Mouse (Mus musculus) kidney, embryonic 16.5 days (tissue): ENCODE data around the gene Cog1. TPM values are rescaled to one million over a fixed set of nuclear protein-coding genes. Genes with fewer than 3 reads are reported as not detected.
A peak's percentile ranks its signal among the peaks of the same experiment; 100 is the strongest.

ENCODE experiments used
- ATAC-seq: fragments of 200-750 bp; cut with Nextera tagmentation; 2 replicates; pipeline ENCODE4 v1.8.0; 2017; ENCODE audit warnings: moderate TSS enrichment; ENCODE audit not compliant: low FRiP score, low TSS enrichment
- H3K27ac ChIP-seq: fragments of 300-500 bp; sonication (generic); 2 replicates; pipeline ENCODE4 v1.5.1; 2014; ENCODE audit warnings: low read length
- H3K27me3 ChIP-seq: fragments of 300-500 bp; sonication (generic); 2 replicates; pipeline ENCODE4 v1.6.1; 2014; ENCODE audit warnings: low read length, control low read depth, mixed read lengths; ENCODE audit not compliant: insufficient read depth
- H3K36me3 ChIP-seq: fragments of 300-500 bp; sonication (generic); 2 replicates; pipeline ENCODE4 v1.6.1; 2014; ENCODE audit warnings: low read length, control low read depth, mixed read lengths; ENCODE audit not compliant: insufficient read depth
- H3K4me1 ChIP-seq: fragments of 300-500 bp; sonication (generic); 2 replicates; pipeline ENCODE4 v1.6.1; 2014; ENCODE audit warnings: low read length, control low read depth, mixed read lengths; ENCODE audit not compliant: insufficient read depth
- H3K4me2 ChIP-seq: fragments of 300-500 bp; sonication (generic); replicated peaks from 2 replicates; pipeline ENCODE4 v1.6.1; 2014; ENCODE audit warnings: low read depth, low read length
- H3K4me3 ChIP-seq: fragments of 300-500 bp; sonication (generic); 2 replicates; pipeline ENCODE4 v1.5.1; 2014; ENCODE audit warnings: mild to moderate bottlenecking, low read length
- H3K9ac ChIP-seq: fragments of 300-500 bp; sonication (generic); replicated peaks from 2 replicates; pipeline ENCODE4 v1.6.1; 2014; ENCODE audit warnings: low read length
- H3K9me3 ChIP-seq: fragments of 300-500 bp; sonication (generic); 2 replicates; pipeline ENCODE4 v1.6.1; 2016; ENCODE audit warnings: low read length, control low read depth
- WGBS: fragments of 180-500 bp; shearing (Covaris S2); extraction: QIAGEN DNeasy Blood & Tissue Kit; methylation state at CpG from one replicate; pipeline ENCODE4 v1.1.7; 2014; 5-methylcytosine and 5-hydroxymethylcytosine counted together
- polyA plus RNA-seq: library from polyadenylated mRNA; unstranded; fragments of >200 nt; fragmentation: Nextera tagmentation; extraction: Ambion mirVana; gene quantifications from 2 replicates; pipeline ENCODE4 v1.2.1, GENCODE M21; 2015

Gene Cog1
- polyA plus RNA-seq, 1 experiment from 2014 or later, result 25.1 TPM

DNA sequence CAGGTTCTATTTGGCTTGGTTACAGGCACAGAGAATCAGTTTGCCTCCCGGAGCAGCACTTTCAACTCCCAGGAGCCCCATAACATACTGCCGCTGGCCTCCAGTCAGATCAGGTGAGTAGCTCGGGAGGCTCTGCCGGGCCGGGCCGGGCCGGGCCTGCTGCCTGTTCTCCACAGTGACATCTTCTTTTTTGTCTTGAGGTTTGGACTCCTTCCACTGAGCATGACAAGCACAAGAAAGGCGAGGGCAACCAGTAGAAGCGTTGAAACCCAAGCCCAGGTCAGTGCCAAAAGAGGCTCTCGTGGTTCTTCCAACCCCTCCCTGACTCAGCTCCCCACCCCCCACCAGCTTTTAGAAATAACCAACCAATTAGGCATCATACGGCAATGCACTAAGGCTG, 12.0 kb downstream of the Cog1 start:
- Histone ChIP-seq H3K9me3 (no peaks in the 10 kb centered on the region), H3K4me2 (no peak overlapping the region), H3K4me3 (no peak overlapping the region), H3K36me3 (peaks cover 75% of the 10 kb centered on the region), H3K4me1 (peaks cover 14% of the 10 kb centered on the region), H3K9ac (no peak overlapping the region), H3K27me3 (no peaks in the 10 kb centered on the region), H3K27ac (no peak overlapping the region)
- 92% methylated on average over 11 of the region's 11 CpGs for WGBS
- no peak for ATAC-seq

DNA sequence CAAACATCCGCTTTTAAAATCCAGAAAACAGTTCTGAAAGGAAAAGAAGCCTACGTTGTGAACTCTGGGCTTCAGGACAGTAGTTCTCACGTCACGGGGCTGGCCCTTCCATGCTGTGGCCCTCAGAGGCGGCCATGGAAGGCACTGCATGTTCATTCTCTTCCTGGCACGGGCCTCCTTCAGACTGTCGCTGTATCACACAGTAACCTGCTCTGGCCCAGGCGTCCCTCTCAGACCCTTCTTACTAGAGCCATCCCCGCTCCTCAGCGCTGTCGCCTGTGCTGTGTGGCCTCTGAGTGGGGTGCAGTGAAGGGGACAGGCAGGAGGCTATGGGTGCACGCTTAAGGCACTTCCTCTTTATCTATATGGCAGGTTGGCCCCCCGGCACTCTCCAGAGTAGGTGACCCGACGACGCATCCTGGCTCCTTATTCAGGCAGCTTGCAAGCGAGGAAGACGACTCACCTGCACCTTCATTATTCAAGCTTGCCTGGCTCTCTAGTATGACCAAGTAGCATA, 12.9 kb downstream of the Cog1 start:
- peaks cover 65% of the 10 kb centered on the region for H3K36me3 ChIP-seq
- no peaks in the 10 kb centered on the region for H3K9me3 ChIP-seq
- no peak overlapping the region for H3K27ac ChIP-seq
- ATAC-seq, result no peak
- 93% methylated on average over 18 of the region's 18 CpGs for WGBS
- no peak overlapping the region for H3K4me2 ChIP-seq
- H3K27me3 ChIP-seq, result no peaks in the 10 kb centered on the region
- H3K9ac ChIP-seq, result no peak overlapping the region
- no peak overlapping the region for H3K4me3 ChIP-seq
- H3K4me1 ChIP-seq, result peaks cover 19% of the 10 kb centered on the region

DNA sequence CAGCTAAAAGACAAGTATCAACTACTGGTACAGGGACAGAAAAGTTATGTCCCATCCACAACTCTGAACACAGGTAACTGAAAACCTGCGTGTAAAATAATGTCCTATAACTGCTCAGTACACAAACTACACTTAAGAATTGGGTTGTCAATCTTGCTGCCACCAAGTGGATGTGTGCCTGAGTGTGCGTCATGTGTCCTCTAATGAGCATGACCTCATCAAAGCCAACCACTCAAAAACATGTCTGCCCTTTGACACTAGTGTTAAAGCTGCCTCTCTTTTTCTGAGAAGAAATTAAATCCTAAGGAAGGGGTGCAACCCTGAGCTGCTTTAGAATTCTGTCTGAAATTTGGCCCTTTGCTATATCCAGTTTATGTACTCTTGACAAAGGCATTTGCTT, 15.3 kb downstream of the Cog1 start:
- Histone ChIP-seq H3K4me2 (no peak overlapping the region), H3K9ac (no peak overlapping the region), H3K36me3 (peaks cover 47% of the 10 kb centered on the region), H3K9me3 (no peaks in the 10 kb centered on the region), H3K4me1 (peaks cover 28% of the 10 kb centered on the region), H3K27me3 (no peaks in the 10 kb centered on the region), H3K27ac (no peak overlapping the region), H3K4me3 (no peak overlapping the region)
- ATAC-seq, result no peak
- WGBS, result 80% methylated on average over 2 of the region's 2 CpGs

DNA sequence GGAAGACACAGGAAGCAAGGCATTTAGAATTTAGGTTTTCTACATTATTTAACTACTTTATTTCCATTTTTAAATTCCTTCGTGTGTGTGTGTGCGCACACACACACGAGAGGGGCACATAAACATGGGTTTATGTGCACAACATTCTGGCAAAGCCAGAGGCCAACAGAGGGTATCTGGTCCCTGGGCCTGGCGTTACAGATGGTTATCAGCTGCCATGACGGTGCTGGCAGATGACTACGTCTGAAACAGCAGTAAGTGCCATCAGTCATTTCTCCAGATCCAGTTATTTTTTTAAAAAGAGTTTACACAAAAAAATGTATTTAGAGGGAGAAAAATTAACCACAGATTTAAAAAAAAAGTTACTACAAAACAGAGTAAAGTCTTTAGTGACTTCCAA, 17.2 kb downstream of the Cog1 start:
- H3K27me3 ChIP-seq, result no peaks in the 10 kb centered on the region
- H3K36me3 ChIP-seq, result peaks cover 31% of the 10 kb centered on the region
- no peak overlapping the region for H3K4me3 ChIP-seq
- WGBS, result 69% methylated on average over 6 of the region's 6 CpGs
- H3K4me1 ChIP-seq, result peaks cover 25% of the 10 kb centered on the region
- H3K9ac ChIP-seq, result no peak overlapping the region
- 0 out of 2 replicates have a peak overlapping the region, but pooled peaks have one; percentile 23 for H3K4me2 ChIP-seq
- no peak for ATAC-seq
- no peaks in the 10 kb centered on the region for H3K9me3 ChIP-seq
- H3K27ac ChIP-seq, result peak overlapping the region; percentile 87

DNA sequence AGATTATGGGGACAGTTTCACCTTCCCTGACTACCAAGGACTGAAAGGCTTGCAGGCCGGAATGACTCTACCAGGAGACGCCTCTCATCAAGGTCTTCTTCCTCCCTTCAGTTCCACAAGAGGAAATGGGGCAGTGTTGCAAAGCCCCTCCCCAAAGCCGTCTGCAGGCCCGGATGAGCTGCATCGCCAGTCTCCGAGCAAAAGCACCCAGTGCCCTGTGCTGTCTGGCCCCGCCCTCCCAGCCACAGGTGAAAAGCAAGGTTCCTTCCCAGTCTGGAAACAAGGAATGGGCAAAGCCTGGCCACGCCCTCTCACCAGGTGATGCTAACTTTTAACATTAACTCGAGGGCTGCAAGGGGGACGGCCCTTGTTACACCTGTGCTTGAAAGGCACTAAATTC, 17.7 kb downstream of the Cog1 start:
- H3K27me3 ChIP-seq, result no peaks in the 10 kb centered on the region
- H3K4me3 ChIP-seq, result no peak overlapping the region
- H3K9ac ChIP-seq, result no peak overlapping the region
- peaks cover 25% of the 10 kb centered on the region for H3K4me1 ChIP-seq
- H3K4me2 ChIP-seq, result peak overlapping the region; percentile 23; the same call in 1 of the 2 replicates
- peak; percentile 72; the same call in 1 of the 2 replicates for ATAC-seq
- peaks cover 28% of the 10 kb centered on the region for H3K36me3 ChIP-seq
- peak overlapping the region; percentile 87 for H3K27ac ChIP-seq
- WGBS, result 37% methylated on average over 10 of the region's 10 CpGs
- H3K9me3 ChIP-seq, result no peaks in the 10 kb centered on the region

DNA sequence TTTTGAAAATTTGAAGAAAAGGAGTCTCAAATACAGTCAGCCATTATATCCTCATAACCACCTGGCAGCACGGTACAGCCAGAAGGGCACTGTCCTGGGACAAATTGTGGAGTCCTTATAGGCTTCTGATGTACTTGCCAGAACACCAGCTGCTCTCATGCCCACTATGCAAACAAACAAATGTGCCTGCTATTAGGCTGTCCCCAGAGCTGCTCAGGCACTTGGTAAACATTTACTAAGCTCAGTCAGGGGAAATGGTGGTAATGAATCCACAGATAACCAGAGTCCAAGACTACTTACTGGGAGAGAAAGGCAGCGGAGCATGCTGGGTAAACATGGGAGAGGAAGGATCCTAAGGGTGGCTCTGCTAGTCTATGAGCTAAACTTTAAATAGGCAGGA, 18.2 kb downstream of the Cog1 start:
- ATAC-seq, result peak; percentile 92
- Histone ChIP-seq H3K4me2 (peak overlapping the region; percentile 23; the same call in 1 of the 2 replicates), H3K9me3 (no peaks in the 10 kb centered on the region), H3K9ac (no peak overlapping the region), H3K27me3 (no peaks in the 10 kb centered on the region), H3K27ac (peak overlapping the region; percentile 87), H3K36me3 (peaks cover 26% of the 10 kb centered on the region), H3K4me1 (peaks cover 25% of the 10 kb centered on the region), H3K4me3 (no peak overlapping the region)
- WGBS, result 51% methylated on average over 2 of the region's 2 CpGs

DNA sequence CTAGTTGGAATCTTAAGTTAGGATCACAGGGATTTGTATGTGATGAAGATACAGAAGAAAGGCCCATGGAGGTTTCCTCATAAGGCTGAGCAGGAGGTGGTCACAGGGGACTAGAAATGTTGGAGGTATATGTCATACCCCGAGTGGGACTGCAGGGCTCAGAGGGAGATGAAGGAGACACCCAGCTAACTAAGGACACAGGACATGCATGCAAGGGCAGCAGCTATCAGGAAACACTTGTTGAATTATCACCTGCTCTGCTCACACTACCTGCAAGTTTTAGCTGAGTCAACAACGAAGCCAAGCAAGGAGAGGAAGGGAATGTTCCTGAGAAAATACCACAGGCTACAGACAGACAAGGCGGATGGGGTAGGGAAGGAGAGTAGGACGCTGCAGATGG, 18.7 kb downstream of the Cog1 start:
- H3K4me1 ChIP-seq, result peaks cover 25% of the 10 kb centered on the region
- H3K4me2 ChIP-seq, result no peak overlapping the region
- no peaks in the 10 kb centered on the region for H3K27me3 ChIP-seq
- no peak overlapping the region for H3K4me3 ChIP-seq
- ATAC-seq, result peak; percentile 35; the same call in 1 of the 2 replicates
- H3K9ac ChIP-seq, result 0 out of 2 replicates have a peak overlapping the region, but pooled peaks have one; percentile 13
- WGBS, result 81% methylated on average over 4 of the region's 4 CpGs
- no peaks in the 10 kb centered on the region for H3K9me3 ChIP-seq
- peak overlapping the region; percentile 87 for H3K27ac ChIP-seq
- peaks cover 24% of the 10 kb centered on the region for H3K36me3 ChIP-seq

DNA sequence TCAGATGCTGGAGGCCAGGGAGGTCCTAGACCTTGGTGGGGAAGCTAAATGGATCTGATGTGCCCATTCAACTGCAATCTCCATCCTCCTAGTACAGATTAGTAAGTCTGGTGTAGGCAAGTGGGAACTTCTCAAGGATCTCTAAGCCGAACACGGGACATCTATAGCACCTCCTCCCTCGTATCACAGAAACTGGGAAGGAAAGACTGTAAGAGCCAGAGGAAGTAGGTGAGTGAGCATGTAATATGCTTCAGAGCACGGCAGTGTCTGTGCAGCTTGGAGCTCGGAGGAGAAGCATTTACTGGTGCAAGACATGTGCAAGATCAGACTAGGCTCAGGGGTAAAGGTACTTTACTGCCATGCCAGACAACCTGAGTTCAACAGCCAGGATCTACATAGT, 19.9 kb downstream of the Cog1 start:
- Histone ChIP-seq H3K9me3 (no peaks in the 10 kb centered on the region), H3K27me3 (no peaks in the 10 kb centered on the region), H3K27ac (no peak overlapping the region), H3K36me3 (peaks cover 28% of the 10 kb centered on the region), H3K4me2 (no peak overlapping the region), H3K9ac (no peak overlapping the region), H3K4me3 (no peak overlapping the region), H3K4me1 (peaks cover 25% of the 10 kb centered on the region)
- no peak for ATAC-seq
- WGBS, result 77% methylated on average over 5 of the region's 5 CpGs

DNA sequence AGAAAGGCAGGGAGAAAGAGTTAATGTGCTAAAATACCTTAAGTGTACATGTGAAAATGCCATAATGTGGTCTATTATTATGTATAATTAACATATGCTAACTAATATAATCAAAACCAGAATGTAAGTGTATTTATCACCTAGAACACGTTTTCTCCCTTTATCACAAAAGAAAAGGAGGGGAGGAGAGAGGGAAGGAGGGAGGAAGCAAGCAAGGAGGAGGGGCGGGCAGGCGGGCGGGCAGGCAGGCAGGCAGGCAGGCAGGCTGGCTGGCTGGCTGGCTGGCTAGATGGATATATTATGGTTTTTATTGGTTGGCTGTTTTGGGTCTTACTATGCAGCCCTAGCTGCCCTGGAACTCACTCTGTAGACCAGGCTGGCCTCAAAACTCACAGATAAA, 20.7 kb downstream of the Cog1 start:
- Histone ChIP-seq H3K36me3 (peaks cover 24% of the 10 kb centered on the region), H3K4me3 (no peak overlapping the region), H3K4me2 (no peak overlapping the region), H3K9me3 (no peaks in the 10 kb centered on the region), H3K27me3 (no peaks in the 10 kb centered on the region), H3K4me1 (peaks cover 25% of the 10 kb centered on the region), H3K27ac (no peak overlapping the region), H3K9ac (no peak overlapping the region)
- ATAC-seq, result no peak
- WGBS, result 81% methylated on average over 4 of the region's 4 CpGs

DNA sequence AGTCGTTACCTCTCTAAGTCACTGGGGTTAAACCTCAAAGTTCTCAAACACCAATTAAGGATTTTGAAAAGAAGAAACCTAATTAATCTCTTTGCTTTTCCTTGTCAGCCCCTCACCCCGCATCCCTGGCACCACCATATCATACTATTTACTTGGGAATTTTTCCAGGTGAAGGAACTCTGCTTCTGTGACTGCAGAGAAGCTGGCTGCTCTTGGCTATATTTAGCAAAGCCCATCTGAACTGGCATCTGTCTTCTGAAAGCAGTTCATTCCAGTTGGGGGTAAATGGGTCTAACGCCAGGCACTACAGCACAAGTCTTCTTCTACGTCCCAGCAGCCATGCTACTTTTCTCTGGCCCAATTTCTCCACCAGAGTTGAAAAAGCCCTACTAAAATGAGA, 24.6 kb downstream of the Cog1 start:
- no peak overlapping the region for H3K4me2 ChIP-seq
- peaks cover 31% of the 10 kb centered on the region for H3K36me3 ChIP-seq
- no peak overlapping the region for H3K4me3 ChIP-seq
- no peak for ATAC-seq
- no peak overlapping the region for H3K27ac ChIP-seq
- no peaks in the 10 kb centered on the region for H3K9me3 ChIP-seq
- H3K4me1 ChIP-seq, result peaks cover 3% of the 10 kb centered on the region; the same call in 1 of the 2 replicates
- 90% methylated on average over 4 of the region's 4 CpGs for WGBS
- H3K27me3 ChIP-seq, result no peaks in the 10 kb centered on the region
- H3K9ac ChIP-seq, result no peak overlapping the region
